Mouse (Mus musculus): ENCODE data around the gene Cacnb2. TPM values are rescaled to one million over a fixed set of nuclear protein-coding genes. Genes with fewer than 3 reads are reported as not detected.

Gene Cacnb2
- 8.0 and 12.5 TPM in 2 replicates for polyA plus RNA-seq (2012; rRNA removed)

GRCm38 (mm10) chr2:14602788-14603187, at the start of gene Cacnb2:
Gene Cacnb2 (plus strand): TSS chr2:14603088.
- DNase-seq (ENCODE audit: low read depth): no peak
- no peak for TF ChIP-seq POLR2A (IDR thresholded peaks at IDR 0.05; ENCODE audit: borderline replicate concordance, extremely low read depth, insufficient read depth, insufficient read length, poor library complexity, severe bottlenecking)
- no peak for TF ChIP-seq CTCF (IDR thresholded peaks at IDR 0.05; ENCODE audit: borderline replicate concordance, extremely low read depth, insufficient read depth, insufficient read length)

GRCm38 (mm10) chr2:14568020-14568419, 34.9 kb upstream of the Cacnb2 start:
- TF ChIP-seq POLR2A (IDR thresholded peaks at IDR 0.05; ENCODE audit: borderline replicate concordance, extremely low read depth, insufficient read depth, insufficient read length, poor library complexity, severe bottlenecking): no peak
- TF ChIP-seq CTCF (IDR thresholded peaks at IDR 0.05; ENCODE audit: borderline replicate concordance, extremely low read depth, insufficient read depth, insufficient read length): no peak
- no peak for DNase-seq (ENCODE audit: low read depth)

GRCm38 (mm10) chr2:14571300-14571699, 31.6 kb upstream of the Cacnb2 start:
- DNase-seq (ENCODE audit: low read depth): no peak
- TF ChIP-seq POLR2A (IDR thresholded peaks at IDR 0.05; ENCODE audit: borderline replicate concordance, extremely low read depth, insufficient read depth, insufficient read length, poor library complexity, severe bottlenecking) (no peak), CTCF (IDR thresholded peaks at IDR 0.05; ENCODE audit: borderline replicate concordance, extremely low read depth, insufficient read depth, insufficient read length) (no peak)

GRCm38 (mm10) chr2:14589541-14589940, 13.3 kb upstream of the Cacnb2 start:
- DNase-seq (ENCODE audit: low read depth): no peak

GRCm38 (mm10) chr2:14597909-14598563, 4.9 kb upstream of the Cacnb2 start:
- DNase-seq (ENCODE audit: low read depth): no peak
- TF ChIP-seq POLR2A (IDR thresholded peaks at IDR 0.05; ENCODE audit: borderline replicate concordance, extremely low read depth, insufficient read depth, insufficient read length, poor library complexity, severe bottlenecking) (no peak), CTCF (IDR thresholded peaks at IDR 0.05; ENCODE audit: borderline replicate concordance, extremely low read depth, insufficient read depth, insufficient read length) (no peak)

More at GRCm38 (mm10) chr2:14589541-14589940, 13.3 kb upstream of the Cacnb2 start:
- TF ChIP-seq POLR2A (IDR thresholded peaks at IDR 0.05; ENCODE audit: borderline replicate concordance, extremely low read depth, insufficient read depth, insufficient read length, poor library complexity, severe bottlenecking) (no peak), CTCF (IDR thresholded peaks at IDR 0.05; ENCODE audit: borderline replicate concordance, extremely low read depth, insufficient read depth, insufficient read length) (no peak)

- TF ChIP-seq POLR2A (IDR thresholded peaks at IDR 0.05; ENCODE audit: borderline replicate concordance, extremely low read depth, insufficient read depth, insufficient read length, poor library complexity, severe bottlenecking) (peak; percentile 15; the same call in 1 of the 2 replicates), CTCF (IDR thresholded peaks at IDR 0.05; ENCODE audit: borderline replicate concordance, extremely low read depth, insufficient read depth, insufficient read length) (peak; percentile 8; the same call in 1 of the 2 replicates)
- peak; percentile 83 for DNase-seq (ENCODE audit: low read depth)
Observed at GRCm38 (mm10) chr2:14603784-14604781, 1.2 kb downstream of the Cacnb2 start.

- no peak for TF ChIP-seq POLR2A (IDR thresholded peaks at IDR 0.05; ENCODE audit: borderline replicate concordance, extremely low read depth, insufficient read depth, insufficient read length, poor library complexity, severe bottlenecking)
- no peak for TF ChIP-seq CTCF (IDR thresholded peaks at IDR 0.05; ENCODE audit: borderline replicate concordance, extremely low read depth, insufficient read depth, insufficient read length)
- peak; percentile 60 for DNase-seq (ENCODE audit: low read depth)
Observed at GRCm38 (mm10) chr2:14604791-14605190, 1.9 kb downstream of the Cacnb2 start.

- DNase-seq (ENCODE audit: low read depth): no peak
- TF ChIP-seq POLR2A (IDR thresholded peaks at IDR 0.05; ENCODE audit: borderline replicate concordance, extremely low read depth, insufficient read depth, insufficient read length, poor library complexity, severe bottlenecking) (no peak), CTCF (IDR thresholded peaks at IDR 0.05; ENCODE audit: borderline replicate concordance, extremely low read depth, insufficient read depth, insufficient read length) (no peak)
Observed at GRCm38 (mm10) chr2:14605207-14605606, 2.3 kb downstream of the Cacnb2 start.

GRCm38 (mm10) chr2:14608606-14609005, 5.7 kb downstream of the Cacnb2 start:
- no peak for TF ChIP-seq CTCF (IDR thresholded peaks at IDR 0.05; ENCODE audit: borderline replicate concordance, extremely low read depth, insufficient read depth, insufficient read length)
- no peak for TF ChIP-seq POLR2A (IDR thresholded peaks at IDR 0.05; ENCODE audit: borderline replicate concordance, extremely low read depth, insufficient read depth, insufficient read length, poor library complexity, severe bottlenecking)
- DNase-seq (ENCODE audit: low read depth): peak; percentile 70

- DNase-seq (ENCODE audit: low read depth): no peak
- TF ChIP-seq CTCF (IDR thresholded peaks at IDR 0.05; ENCODE audit: borderline replicate concordance, extremely low read depth, insufficient read depth, insufficient read length) (no peak), POLR2A (IDR thresholded peaks at IDR 0.05; ENCODE audit: borderline replicate concordance, extremely low read depth, insufficient read depth, insufficient read length, poor library complexity, severe bottlenecking) (no peak)
Observed at GRCm38 (mm10) chr2:14612705-14613104, 9.8 kb downstream of the Cacnb2 start.

- no peak for TF ChIP-seq CTCF (IDR thresholded peaks at IDR 0.05; ENCODE audit: borderline replicate concordance, extremely low read depth, insufficient read depth, insufficient read length)
- TF ChIP-seq POLR2A (IDR thresholded peaks at IDR 0.05; ENCODE audit: borderline replicate concordance, extremely low read depth, insufficient read depth, insufficient read length, poor library complexity, severe bottlenecking): no peak
- DNase-seq (ENCODE audit: low read depth): peak; percentile 25
Observed at GRCm38 (mm10) chr2:14616361-14616760, 13.5 kb downstream of the Cacnb2 start.
